Mouse (Mus musculus) limb, embryonic 11.5 days (tissue): ENCODE data around the gene Sinhcaf. TPM values are rescaled to one million over a fixed set of nuclear protein-coding genes. Genes with fewer than 3 reads are reported as not detected.
"Not testable (repeated sequence)": the region's sequence is repeated elsewhere in the genome, so short reads cannot be mapped to it uniquely, and the experiment has no call there.

Source experiments
- ATAC-seq: fragments of 200-750 bp; cut with Nextera tagmentation; 2 replicates; pipeline ENCODE4 v1.8.0; 2017; ENCODE audit warnings: low read depth; ENCODE audit not compliant: insufficient number of reproducible peaks, low FRiP score, low TSS enrichment
- DNase-seq: peaks from one replicate; pipeline ENCODE4 v3.0.0-alpha.2; 2015; ENCODE audit warnings: low spot score
- H3K27ac ChIP-seq: fragments of 300-500 bp; sonication (generic); replicated peaks from 2 replicates; pipeline ENCODE4 v1.5.1; 2014; ENCODE audit warnings: low read depth, mild to moderate bottlenecking, low read length
- H3K27me3 ChIP-seq: fragments of 300-500 bp; sonication (generic); 2 replicates; pipeline ENCODE4 v1.6.1; 2014; ENCODE audit warnings: mild to moderate bottlenecking, low read length, mixed read lengths; ENCODE audit not compliant: control insufficient read depth, insufficient read depth
- H3K36me3 ChIP-seq: fragments of 300-500 bp; sonication (generic); 2 replicates; pipeline ENCODE4 v1.6.1; 2014; ENCODE audit warnings: mild to moderate bottlenecking, low read length, moderate library complexity, mixed read lengths; ENCODE audit not compliant: control insufficient read depth, insufficient read depth
- H3K4me1 ChIP-seq: fragments of 300-500 bp; sonication (generic); 2 replicates; pipeline ENCODE4 v1.6.1; 2014; ENCODE audit warnings: low read length, mixed read lengths; ENCODE audit not compliant: control insufficient read depth, insufficient read depth
- H3K4me2 ChIP-seq: fragments of 300-500 bp; sonication (generic); 2 replicates; pipeline ENCODE4 v1.6.1; 2014; ENCODE audit warnings: low read depth, mild to moderate bottlenecking, moderate library complexity; ENCODE audit not compliant: severe bottlenecking
- H3K4me3 ChIP-seq: fragments of 300-500 bp; sonication (generic); 2 replicates; pipeline ENCODE4 v1.5.1; 2014; ENCODE audit warnings: low read depth, low read length
- H3K9ac ChIP-seq: fragments of 300-500 bp; sonication (generic); 2 replicates; pipeline ENCODE4 v1.6.1; 2014; ENCODE audit warnings: mild to moderate bottlenecking, low read length
- H3K9me3 ChIP-seq: fragments of 300-500 bp; sonication (generic); 2 replicates; pipeline ENCODE4 v1.6.1; 2016; ENCODE audit warnings: low read length; ENCODE audit not compliant: control insufficient read depth
- WGBS: fragments of 180-500 bp; shearing (Covaris S2); extraction: QIAGEN DNeasy Blood & Tissue Kit; methylation state at CpG from one replicate; pipeline ENCODE4 v1.1.7; 2014; 5-methylcytosine and 5-hydroxymethylcytosine counted together
- polyA plus RNA-seq: library from polyadenylated mRNA; unstranded; fragments of >200 nt; fragmentation: Nextera tagmentation; extraction: Ambion mirVana; gene quantifications from 2 replicates; pipeline ENCODE4 v1.2.1, GENCODE M21; 2014

Gene Sinhcaf
- polyA plus RNA-seq, 1 experiment from 2014 or later, result 224 TPM

DNA sequence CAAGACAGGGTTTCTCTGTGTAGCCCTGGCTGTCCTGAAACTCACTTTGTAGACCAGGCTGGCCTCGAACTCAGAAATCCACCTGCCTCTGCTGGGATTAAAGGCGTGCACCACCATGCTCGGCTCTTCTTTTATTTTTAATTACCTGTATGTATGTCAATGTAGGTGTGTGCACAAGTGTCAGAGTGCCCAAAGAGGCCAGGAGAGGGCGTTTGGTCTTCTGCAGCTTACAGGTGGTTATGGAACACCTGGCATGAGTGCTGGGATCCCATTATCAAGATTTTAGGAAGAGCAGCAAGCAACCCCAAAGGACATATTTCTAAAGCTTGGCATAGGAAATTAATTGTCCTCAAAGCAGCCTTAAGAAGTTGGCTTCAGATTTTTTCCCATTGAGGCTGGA, 3.9 kb downstream of the Sinhcaf start:
- no peaks in the 10 kb centered on the region for H3K27me3 ChIP-seq
- no peaks in the 10 kb centered on the region; the same call in 1 of the 2 replicates for H3K36me3 ChIP-seq
- H3K9me3 ChIP-seq, result no peaks in the 10 kb centered on the region
- no peak overlapping the region for H3K4me2 ChIP-seq
- WGBS, result 76% methylated on average over 4 of the region's 4 CpGs
- ATAC-seq, result no peak
- no peaks in the 10 kb centered on the region for H3K4me1 ChIP-seq
- DNase-seq, result peak; percentile 32
- no peak overlapping the region for H3K4me3 ChIP-seq
- no peak overlapping the region for H3K27ac ChIP-seq
- H3K9ac ChIP-seq, result no peak overlapping the region

DNA sequence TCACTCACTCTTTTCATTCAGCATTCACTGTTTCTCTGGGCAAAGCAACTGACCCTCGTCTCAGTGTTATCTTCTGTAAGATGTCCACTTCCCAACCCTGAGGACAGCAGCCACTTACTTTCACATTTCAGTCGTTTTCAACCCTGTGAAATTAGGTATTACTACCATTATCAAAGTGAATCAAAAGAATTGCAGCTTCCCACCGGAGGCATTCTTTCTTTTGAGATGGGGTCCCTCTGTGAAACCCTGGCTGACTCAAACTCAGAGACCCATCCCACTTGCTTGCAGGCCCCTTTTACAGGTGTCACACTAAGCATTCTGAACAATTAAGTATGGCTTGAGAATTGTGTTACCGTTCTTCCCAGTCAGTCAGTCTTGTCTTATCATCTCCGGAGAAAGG, 4.4 kb downstream of the Sinhcaf start:
- Histone ChIP-seq H3K4me2 (no peak overlapping the region), H3K36me3 (no peaks in the 10 kb centered on the region; the same call in 1 of the 2 replicates), H3K27ac (no peak overlapping the region), H3K9me3 (no peaks in the 10 kb centered on the region), H3K4me1 (no peaks in the 10 kb centered on the region), H3K4me3 (no peak overlapping the region), H3K27me3 (no peaks in the 10 kb centered on the region), H3K9ac (no peak overlapping the region)
- no peak for ATAC-seq
- no peak for DNase-seq
- 76% methylated on average over 5 of the region's 5 CpGs for WGBS

- 93% methylated on average over 1 of the region's 3 CpGs for WGBS
- H3K4me2 ChIP-seq, H3K27me3 ChIP-seq, H3K9me3 ChIP-seq, H3K36me3 ChIP-seq, H3K4me1 ChIP-seq, DNase-seq, H3K4me3 ChIP-seq, H3K9ac ChIP-seq, ATAC-seq, H3K27ac ChIP-seq: not testable (repeated sequence)
Observed at GRCm38 (mm10) chr6:148940383-148940782, 5.9 kb downstream of the Sinhcaf start.

- DNase-seq (no peak), ATAC-seq (no peak)
- H3K9ac ChIP-seq, result no peak overlapping the region
- H3K4me2 ChIP-seq, result no peak overlapping the region
- WGBS, result 30% methylated on average over 1 of the region's 1 CpGs
- no peaks in the 10 kb centered on the region for H3K27me3 ChIP-seq
- no peaks in the 10 kb centered on the region for H3K9me3 ChIP-seq
- H3K4me3 ChIP-seq, result no peak overlapping the region
- no peaks in the 10 kb centered on the region for H3K4me1 ChIP-seq
- peaks cover under 1% of the 10 kb centered on the region; the same call in 1 of the 2 replicates for H3K36me3 ChIP-seq
- no peak overlapping the region for H3K27ac ChIP-seq
Observed at GRCm38 (mm10) chr6:148937693-148938092, 8.6 kb downstream of the Sinhcaf start.

DNA sequence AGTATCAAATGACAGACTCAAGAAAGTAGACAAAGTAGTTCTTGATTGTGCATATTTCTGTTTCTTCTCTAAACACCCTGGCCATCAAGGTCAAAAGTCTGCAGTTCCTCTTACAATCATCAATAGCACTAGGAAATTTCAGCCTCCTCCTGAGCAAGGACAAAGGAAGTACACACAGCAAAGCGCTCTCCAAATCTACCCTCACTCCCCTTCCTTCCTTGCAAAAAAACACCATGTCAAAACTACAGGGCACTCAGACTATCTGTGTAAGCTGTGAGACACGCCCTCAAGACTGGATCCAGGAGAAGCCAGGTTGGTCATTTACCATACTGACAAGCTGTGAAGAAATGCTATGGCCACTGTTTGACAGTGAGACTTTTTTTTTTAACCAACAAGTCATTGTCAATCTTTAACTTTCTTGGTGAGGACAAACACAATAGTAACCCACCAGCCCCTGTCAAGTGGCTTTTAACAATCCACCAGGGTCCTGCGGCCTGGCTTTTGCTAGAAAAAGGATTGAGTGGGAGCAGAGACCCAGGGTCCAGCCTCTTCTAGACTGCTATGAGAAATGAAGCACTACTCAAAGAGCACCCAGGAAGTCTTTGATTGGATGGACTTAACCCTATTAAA, 11.2 kb downstream of the Sinhcaf start:
- no peak overlapping the region for H3K27ac ChIP-seq
- peaks cover 13% of the 10 kb centered on the region for H3K36me3 ChIP-seq
- H3K4me1 ChIP-seq, result no peaks in the 10 kb centered on the region
- no peak for DNase-seq
- H3K4me2 ChIP-seq, result no peak overlapping the region
- no peak overlapping the region for H3K9ac ChIP-seq
- 89% methylated on average over 3 of the region's 3 CpGs for WGBS
- no peak overlapping the region for H3K4me3 ChIP-seq
- no peaks in the 10 kb centered on the region for H3K9me3 ChIP-seq
- no peak for ATAC-seq
- no peaks in the 10 kb centered on the region for H3K27me3 ChIP-seq

DNA sequence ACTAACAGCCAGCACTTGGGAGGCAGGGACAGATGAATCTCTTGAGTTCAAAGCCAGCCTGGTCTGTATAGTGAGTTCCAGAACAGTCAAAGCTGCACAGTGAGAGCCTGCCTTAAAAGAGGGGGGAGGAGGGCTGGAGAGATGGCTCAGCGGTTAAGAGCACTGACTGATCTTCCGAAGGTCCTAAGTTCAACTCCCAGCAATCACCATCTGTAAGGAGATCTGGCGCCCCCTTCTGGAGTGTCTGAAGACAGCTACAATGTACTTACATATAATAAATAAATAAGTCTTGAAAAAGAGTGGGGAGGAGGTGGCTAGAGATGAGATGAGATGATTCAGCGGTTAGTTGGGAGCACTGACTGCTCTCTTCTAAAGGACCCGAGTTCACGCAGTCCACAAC, 15.0 kb downstream of the Sinhcaf start:
- Histone ChIP-seq H3K4me3 (no peak overlapping the region), H3K9ac (no peak overlapping the region), H3K27me3 (no peaks in the 10 kb centered on the region), H3K27ac (no peak overlapping the region), H3K36me3 (peaks cover 21% of the 10 kb centered on the region), H3K4me1 (no peaks in the 10 kb centered on the region), H3K9me3 (no peaks in the 10 kb centered on the region), H3K4me2 (no peak overlapping the region)
- DNase-seq (peak; percentile 61), ATAC-seq (no peak)
- WGBS, result 85% methylated on average over 6 of the region's 6 CpGs

- Histone ChIP-seq H3K9me3 (no peaks in the 10 kb centered on the region), H3K27ac (no peak overlapping the region), H3K9ac (no peak overlapping the region), H3K4me1 (no peaks in the 10 kb centered on the region), H3K36me3 (peaks cover 6% of the 10 kb centered on the region; the same call in 1 of the 2 replicates), H3K4me3 (no peak overlapping the region), H3K27me3 (no peaks in the 10 kb centered on the region), H3K4me2 (no peak overlapping the region)
- DNase-seq (no peak), ATAC-seq (no peak)
Observed at GRCm38 (mm10) chr6:148918841-148919398, 27.3 kb downstream of the Sinhcaf start.

DNA sequence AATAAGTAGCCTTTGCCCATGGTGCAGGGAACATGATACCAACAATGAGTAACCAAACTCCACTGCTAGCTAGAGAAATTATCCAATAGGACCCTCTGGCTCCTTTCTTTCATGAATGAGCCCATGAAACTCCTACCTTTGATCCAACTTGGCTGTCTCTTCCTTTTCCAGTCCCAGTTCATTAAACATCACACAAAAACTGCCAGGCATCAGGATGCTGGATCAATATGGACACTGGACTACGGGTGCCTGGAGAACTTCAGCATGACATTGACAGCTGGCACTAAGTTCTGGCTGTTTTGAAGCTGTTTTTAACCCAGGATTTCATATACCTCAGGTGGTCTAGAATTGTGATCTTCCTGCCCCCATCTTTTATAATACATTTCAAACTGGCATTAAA, 28.6 kb downstream of the Sinhcaf start:
- Histone ChIP-seq H3K36me3 (no peaks in the 10 kb centered on the region; the same call in 1 of the 2 replicates), H3K9ac (no peak overlapping the region), H3K27me3 (no peaks in the 10 kb centered on the region), H3K27ac (no peak overlapping the region), H3K4me1 (no peaks in the 10 kb centered on the region), H3K4me2 (no peak overlapping the region), H3K9me3 (no peaks in the 10 kb centered on the region), H3K4me3 (no peak overlapping the region)
- no peak for DNase-seq
- WGBS, result 73% methylated on average over 1 of the region's 1 CpGs
- ATAC-seq, result no peak

GRCm38 (mm10) chr6:148916817-148917216, 29.4 kb downstream of the Sinhcaf start:
- Histone ChIP-seq H3K9ac (no peak overlapping the region), H3K4me2 (no peak overlapping the region), H3K9me3 (no peaks in the 10 kb centered on the region), H3K27ac (no peak overlapping the region), H3K36me3 (no peaks in the 10 kb centered on the region; the same call in 1 of the 2 replicates), H3K4me1 (no peaks in the 10 kb centered on the region), H3K4me3 (no peak overlapping the region), H3K27me3 (no peaks in the 10 kb centered on the region)
- WGBS, result 32% methylated on average over 3 of the region's 3 CpGs
- no peak for ATAC-seq
- DNase-seq, result peak; percentile 54
